Mouse (Mus musculus): ENCODE data around the gene Aph1a. TPM values are rescaled to one million over a fixed set of nuclear protein-coding genes. Genes with fewer than 3 reads are reported as not detected.
A peak's percentile ranks its signal among the peaks of the same experiment; 100 is the strongest.
"Not testable (repeated sequence)": the region's sequence is repeated elsewhere in the genome, so short reads cannot be mapped to it uniquely, and the experiment has no call there.

Gene Aph1a
- total RNA-seq, 2 experiments from 2014 or later: 156 to 163 TPM

DNA sequence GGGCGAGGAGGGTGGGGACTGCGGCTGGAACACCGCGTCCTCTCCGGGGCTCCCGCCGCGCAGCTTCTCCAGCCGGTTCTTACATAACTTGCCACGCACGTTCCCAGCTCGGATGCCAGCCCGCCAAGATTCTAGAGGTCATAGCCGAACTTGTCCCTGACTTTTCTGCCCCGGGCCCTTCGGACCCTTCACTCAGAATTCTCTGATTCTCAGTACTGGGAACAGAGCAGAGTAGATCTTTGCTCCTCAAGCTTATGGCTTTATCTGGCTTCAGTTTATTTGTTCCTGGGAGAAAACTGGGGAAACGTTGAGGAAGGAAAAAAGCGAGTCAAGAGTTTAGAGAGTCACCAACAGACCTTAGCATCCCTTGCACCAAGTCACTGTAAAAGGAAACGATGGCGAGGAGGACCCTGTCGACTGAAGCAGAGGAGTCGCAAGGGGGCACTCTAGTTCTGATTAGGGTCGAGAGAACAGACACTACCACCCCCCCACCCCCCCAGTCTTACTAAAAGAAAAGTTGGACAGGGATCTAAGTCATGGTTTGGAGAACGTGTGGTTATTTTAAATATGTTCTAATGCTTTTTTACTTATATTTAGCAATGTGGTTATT, 10.8 kb upstream of the Aph1a start:
- no peak for DNase-seq (ENCODE audit: low spot score in 2 of 2)

DNA sequence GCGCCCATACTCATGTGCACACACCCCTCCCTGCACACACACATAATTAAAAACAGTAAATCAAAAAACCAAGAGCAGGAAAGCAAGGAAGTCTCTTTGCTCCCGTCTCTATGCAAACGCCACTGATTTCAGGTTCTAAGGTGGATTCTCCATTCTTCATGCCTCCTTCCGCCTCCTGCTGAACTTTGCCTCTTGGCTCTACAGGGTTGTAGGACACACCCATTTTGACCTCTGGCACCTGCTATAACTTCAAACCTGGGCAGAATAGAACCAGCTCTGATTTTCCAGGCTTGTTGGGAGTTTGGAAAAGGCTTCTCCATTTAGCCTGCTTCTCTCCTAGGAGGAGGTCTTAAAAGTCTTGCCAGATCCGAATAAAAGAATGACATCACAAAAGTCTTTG, 9.4 kb upstream of the Aph1a start:
- no peak for DNase-seq (ENCODE audit: low spot score in 2 of 2)

DNA sequence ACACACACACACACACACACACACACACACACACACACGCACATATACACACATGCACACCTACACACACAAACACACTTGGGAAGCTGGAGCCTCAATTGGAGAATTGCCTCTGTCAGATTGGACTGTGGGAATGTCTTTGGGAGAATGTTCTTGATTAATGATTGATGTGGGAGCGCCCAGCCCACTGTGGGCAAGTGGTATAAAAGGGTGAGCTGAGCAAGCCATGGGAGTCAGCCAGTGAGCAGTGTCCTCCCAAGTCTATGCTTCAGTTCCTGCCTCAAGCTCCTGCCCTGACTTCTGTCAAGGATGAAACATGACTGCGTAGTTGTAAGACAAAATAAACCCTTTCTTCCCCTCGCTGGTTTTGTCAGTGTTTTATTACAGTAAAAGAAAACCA, 6.2 kb upstream of the Aph1a start:
- DNase-seq (ENCODE audit: low spot score in 2 of 2): no peak

DNA sequence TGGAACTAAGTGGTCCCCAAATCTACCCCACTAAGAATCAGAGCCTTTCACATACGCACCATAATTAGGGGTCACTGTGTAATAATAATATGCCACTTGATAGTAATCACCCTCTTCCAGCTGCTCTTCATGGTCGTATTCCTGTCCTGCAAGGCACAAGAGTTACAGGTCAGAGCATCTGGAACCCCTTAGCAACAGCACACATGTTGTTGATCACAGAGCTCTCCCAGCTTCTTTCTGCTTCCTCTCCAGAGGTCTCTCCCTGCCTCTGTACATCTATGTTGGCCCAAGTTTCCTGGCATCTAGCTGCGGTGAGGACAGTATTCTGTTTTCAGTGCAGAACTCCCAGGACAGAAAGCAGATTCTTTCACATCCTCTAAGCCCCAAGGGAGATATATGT, 4.1 kb upstream of the Aph1a start:
- DNase-seq (ENCODE audit: low spot score in 2 of 2): no peak

DNA sequence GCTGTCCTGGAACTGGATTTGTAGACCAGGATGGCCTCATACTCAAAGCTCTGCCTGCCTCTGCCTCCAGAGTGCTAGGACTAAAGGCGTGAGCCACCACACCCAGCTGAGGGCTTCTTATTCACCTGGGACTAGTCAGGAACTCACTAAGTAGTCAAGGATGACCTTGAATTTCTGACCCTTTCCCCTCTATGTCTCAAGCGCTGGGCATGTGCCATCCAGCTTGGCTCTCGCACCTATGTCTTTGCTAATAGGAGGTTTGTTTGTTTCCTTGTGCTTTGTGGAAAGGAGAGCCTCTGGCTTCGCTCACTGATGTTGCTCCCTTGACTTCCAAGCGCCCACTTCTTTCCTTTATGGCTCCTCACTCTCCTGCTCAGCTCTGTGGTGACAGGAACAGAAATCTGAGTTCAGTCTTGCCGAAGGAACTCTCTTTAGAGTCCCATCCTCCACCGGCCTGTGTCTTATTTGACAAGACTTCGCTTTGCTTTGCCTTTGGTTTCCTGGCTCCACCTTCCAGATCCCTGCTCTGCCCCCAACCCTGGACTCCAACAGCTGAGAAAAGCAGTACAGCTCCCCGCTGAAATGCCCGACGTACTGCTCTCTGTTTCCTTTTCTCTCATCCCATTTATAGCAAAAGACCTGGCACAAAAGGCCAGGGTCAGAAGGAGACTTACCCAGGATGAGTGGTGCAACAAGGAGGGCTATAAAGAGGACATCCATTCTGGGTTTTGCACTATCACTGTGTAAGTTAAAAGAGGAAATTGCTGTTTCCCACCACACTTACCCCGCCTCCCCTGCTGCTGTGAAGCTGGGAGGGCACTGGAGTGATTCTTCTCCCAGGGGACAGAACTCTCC, 2.3 kb upstream of the Aph1a start, which contains the start of gene BC028528:
BC028528 (minus strand) TSS at position 795 of the 855 bp plus-strand sequence.
- no peak for DNase-seq (ENCODE audit: low spot score in 2 of 2)

DNA sequence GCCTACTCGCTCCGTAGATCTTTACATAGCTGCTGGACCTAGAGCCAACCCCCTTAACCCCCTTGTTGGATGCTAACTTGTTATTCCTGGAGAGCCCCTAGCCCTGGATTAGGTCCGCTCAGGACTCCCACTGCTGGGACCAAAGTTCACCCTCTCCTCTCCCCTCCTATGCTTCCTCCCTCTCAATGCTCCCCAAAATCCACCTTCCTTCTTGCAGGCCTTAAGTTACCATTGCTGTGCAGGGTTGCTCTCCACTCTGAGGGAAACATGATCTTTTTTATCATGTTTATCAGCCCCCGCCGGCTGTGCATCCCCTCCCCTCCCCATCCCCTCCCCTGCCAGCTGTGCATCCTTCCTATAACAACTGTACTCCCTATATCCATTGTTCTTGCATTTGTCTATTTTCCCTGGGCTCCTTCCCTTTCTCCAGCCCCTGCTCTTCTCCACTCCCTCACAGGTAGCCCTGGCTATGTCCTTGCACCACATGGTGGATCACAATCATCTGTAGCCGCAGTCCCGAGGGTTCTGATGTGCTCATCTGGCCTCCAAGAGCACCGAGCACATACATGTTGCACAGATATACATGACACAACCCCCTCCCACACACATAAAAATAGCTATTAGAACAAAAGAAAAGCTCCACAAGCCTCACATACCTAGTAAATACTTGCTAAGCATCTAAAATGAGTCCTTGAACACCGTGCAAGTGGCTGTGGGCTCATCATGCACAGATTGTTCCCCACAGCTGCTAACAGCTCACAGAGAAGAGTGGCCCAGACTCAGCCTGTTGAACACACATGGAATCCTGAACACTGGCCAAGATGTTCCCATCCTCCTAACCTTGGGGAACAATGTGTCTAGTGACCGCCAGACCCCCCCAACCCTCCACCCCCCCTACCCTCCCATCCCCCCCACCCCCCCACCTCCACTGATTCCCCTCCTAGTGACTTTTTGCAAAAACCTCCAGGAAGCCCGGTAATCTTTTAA, 1.4 kb upstream of the Aph1a start:
- DNase-seq (ENCODE audit: low spot score in 2 of 2): no peak

DNA sequence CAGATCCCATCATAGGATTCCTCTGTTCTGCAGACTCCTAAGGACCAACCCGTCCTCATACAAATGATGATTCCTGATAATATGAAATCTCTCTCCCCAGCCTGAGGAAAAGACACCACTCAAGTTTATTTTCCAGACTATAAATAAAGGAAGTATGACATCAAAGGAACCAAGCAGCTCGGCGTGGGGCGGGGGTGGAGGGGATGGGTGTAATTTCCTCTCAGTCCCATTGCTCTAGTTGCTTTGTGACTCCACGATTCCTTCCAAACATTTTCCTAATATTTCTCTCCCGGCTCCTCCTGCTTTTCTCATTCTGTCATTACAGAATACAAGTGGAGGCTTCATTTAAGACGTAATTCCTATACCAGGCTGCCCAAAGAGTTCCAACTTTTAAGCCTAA, 643 bp upstream of the Aph1a start:
- DNase-seq (ENCODE audit: low spot score in 2 of 2): no peak

DNA sequence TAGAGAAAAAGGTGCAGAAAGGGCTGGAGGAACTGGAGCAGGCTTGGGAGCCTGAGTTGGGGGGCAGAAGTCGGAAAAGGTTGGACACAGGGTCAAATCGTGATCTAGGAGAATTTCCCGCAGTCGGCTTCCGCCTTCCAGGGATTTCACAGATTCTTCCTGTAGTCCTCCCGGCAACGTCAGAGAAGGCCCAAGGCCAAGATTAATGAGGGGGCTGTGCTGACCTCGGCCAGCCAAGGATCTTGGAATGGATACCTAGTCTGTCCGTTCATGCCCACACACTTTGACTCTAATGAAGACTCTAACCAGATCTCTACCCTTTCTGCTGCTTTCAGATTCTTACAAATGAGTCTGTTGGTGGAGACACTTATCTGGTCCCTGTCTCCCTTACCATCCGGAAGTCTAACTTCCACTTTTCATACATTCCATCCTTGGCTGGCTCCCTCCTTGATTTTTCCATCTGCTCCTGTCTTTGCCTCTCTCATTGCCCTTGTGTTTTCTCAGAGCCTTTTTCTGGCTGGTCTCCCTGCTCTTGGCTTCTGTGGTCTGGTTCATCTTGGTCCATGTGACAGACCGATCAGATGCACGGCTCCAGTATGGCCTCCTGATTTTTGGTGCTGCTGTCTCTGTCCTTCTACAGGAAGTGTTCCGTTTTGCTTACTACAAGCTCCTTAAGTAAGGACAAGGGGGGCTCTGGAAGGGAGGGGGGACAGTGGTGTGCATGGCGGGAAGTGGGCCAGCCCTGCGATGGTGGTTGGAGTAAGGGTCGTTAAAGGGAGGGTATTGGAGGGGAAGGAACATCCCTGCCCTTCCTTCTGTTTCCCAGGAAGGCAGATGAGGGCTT, 770 bp downstream of the Aph1a start:
- peak in 1 of 2 experiments; percentile 44 for DNase-seq (ENCODE audit: low spot score in 2 of 2)

DNA sequence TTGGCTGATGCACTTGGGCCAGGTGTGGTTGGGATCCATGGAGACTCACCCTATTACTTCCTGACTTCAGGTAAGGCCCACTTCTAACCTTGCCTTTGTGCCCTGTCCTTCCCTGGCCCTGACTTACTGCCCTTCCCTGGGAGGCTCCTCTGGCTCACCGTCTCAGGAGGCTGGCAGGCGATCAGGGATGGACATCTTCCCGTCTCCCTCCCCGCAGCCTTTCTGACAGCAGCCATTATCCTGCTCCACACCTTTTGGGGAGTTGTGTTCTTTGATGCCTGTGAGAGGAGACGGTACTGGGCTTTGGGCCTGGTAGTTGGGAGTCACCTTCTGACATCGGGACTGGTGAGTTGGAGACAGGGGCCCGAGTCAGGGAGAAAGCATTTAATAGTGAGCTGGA, 1.7 kb downstream of the Aph1a start:
- not testable (repeated sequence) for DNase-seq (ENCODE audit: low spot score in 2 of 2)

DNA sequence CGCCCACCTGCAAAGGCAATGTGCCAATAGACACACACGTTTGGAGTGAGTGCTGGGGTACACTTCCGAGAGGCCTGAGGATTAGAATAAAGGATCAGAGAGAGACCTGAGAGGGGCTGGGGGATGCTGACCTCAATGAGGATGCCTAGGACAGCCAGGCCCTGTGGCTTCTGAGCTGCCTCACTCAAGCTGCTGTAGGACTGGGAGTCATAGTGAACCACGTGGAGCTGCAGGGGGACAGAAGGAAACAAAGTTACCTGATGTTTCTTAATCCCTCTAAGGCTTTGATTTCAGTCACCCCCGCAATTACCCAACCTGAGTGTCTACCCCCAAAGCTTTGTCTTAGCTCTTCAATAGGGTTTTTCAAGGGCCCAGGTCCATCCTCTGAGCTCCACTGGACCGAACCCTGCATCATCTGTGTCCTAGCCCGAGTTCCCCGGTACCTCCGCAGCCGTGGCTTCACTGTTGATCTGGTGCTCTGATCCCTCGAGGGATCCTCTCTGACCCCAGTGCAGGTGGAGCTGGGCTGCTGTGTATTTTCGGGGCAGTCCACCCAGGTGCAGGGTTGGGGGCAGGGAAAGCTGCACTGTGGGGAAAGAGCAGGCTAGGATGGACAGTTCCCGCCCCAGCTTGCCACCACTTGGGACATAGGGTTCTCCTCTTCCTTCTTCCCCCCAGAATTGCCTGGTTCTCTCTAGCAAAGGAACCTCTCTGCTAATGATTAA, 6.2 kb downstream of the Aph1a start:
- DNase-seq (ENCODE audit: low spot score in 2 of 2): no peak

DNA sequence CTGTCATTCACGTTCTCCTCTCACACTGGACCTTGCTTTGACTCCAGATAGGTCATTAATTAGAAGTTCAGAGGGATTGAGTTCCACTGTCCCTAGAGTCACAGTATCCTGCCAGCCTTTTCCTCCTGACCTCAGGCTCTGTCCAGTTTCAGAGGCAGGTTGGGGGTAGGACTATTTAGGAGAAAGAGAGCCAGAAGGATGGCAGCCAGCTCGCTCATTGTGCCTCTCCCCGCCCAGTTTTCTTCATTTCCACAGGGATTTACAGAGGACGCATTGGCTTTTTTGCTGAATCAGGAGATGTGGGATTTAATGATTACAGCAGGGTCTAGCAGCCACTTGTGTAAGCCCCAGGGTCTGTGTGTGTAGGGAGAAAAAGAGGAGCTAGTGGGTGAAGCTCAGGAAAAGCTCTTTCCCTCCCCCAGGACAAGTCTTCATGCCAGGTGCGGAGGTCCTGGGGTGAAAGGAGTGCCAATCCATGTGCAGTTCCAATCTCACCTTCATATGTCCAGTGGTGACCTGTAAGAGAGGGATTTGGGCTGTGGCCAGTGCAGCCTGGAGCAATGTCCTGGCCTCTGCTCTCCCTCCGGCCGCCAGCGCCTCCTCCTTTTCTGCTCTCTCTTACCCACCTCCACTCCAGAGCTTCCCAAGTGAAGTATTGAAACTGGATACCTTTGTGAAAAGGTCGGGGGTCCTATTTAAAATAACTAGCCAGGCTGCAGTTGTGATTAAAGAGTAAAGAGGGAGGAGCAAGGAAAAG, 8.0 kb downstream of the Aph1a start:
- no peak for DNase-seq (ENCODE audit: low spot score in 2 of 2)

DNA sequence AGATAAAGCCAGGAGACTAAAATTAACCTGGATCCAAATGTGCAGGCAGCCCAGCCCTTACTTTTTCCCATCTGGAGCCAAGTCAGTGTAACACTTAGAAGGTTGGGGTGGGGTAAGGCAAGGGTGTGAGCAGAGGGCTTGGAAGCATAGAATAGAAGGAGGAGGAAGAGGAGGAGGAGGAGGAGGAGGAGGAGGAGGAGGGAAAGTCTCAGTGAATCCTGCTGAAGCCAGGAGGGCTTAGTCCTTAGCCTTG, 8.5 kb downstream of the Aph1a start:
- DNase-seq (ENCODE audit: low spot score in 2 of 2): no peak

DNA sequence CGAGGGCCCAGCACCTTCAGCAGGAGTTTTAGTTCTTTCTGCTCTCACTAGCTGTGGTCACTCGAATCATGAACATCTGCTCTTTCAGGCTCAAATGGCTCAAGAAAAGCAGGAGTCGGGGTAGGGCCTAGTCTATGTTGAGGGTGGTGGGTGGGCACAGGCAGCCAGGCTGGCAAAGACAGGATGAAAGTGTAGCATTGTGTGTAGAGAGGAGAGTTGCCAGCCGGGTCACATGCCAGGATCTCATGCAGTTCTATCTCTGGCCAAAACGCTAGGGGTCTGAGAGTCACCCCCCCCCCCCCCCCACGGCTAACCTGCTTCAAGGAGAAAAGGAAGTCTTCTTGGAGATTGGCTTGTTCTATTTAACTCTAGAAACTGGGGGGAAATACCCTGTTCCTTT, 8.9 kb downstream of the Aph1a start:
- no peak for DNase-seq (ENCODE audit: low spot score in 2 of 2)

DNA sequence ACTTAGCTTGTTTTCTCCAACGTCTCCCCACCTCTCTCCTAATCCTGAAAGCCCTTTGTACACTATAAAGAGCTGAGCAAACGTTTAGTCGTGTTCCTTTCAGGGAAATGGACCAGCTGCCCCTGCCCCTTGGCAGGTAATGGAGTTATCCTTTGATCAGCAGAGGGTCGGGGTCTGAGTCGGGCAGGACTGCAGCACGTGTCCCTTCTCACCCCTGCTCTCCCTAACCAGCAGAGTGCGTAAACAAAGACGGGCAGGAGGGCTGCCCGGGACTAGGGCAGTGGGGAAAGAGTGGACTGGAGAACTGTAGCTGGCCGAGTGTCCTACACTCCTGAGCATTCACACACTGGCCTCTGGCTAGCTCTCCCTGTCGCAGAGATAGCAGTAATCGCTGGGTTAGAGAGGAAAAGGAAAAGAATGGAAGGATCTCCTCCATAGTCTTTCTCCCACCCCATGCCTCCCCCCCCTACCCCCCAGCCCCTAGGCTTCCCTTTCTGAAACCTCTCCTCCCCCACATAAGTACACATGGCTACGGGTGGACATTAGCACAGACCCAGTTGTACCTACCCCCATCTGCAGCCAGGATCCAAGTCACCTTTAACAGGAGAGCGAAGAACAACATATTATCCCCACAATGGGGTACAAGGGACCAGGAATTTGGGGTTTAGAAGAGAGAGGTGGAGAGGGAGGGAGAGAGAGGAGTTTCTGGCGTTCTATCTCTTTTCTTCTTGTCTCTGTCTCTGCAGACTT, 10.2 kb downstream of the Aph1a start:
- DNase-seq (ENCODE audit: low spot score in 2 of 2): no peak

DNA sequence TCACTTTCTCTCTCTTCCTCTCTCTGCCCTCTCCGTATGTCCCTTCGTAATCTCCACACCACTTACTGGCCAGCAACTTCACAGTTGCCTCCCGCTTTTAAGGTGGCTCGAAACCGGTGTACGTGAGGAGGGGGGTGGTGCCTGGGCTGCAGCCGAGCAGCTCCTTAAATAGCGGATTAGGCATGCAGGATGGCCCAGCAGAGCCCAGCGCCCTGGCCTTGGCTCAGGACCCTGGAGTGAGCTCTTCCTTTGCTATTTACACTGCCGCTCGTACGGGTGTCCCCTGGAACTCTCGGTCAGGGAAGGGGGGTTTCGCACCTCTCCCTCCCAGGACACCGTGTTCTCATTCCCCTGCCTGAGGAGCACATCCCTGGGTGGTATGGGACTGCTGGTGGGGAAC, 10.8 kb downstream of the Aph1a start, which contains the start of gene Car14:
Car14 (minus strand) TSS at position 124 of the 400 bp plus-strand sequence.
- DNase-seq (ENCODE audit: low spot score in 2 of 2): no peak

DNA sequence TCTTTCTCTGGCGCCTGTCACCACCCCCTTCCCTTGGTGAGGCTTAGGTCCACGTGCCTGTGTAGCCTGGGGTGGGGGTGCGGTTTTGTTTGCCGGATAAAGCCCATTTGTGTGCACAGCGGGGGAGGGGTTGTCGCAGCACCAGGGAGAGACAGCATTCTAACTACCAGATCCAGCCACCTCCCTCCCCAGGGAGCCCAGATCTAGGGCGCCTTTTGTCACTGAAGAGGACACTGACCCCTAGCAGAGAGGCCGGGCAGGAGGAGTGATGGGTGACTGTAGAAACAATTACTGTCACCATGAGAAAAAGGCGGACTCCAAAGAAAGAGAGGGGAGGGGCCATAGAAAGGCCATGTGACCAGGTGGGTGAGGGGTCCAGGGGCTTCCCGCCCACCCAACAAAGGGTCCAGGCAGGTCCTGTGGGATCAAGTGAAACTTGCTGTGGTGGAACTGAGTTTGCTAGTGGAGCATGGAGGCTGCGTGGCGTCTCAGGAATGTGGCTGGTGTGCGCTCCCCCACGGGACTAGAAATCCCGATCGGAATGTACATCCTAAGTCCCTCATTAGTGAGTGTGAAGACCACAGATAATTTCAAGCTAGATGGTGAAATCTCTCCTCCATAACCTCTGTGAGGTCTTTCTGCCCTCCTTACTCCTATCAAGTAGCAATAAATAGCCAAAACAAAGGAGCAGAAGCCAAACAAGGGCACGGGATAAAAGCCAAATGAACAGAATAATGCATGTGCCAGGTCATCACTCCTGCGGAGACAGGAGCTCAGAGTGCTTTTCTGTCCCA, 11.6 kb downstream of the Aph1a start:
- DNase-seq (ENCODE audit: low spot score in 2 of 2): no peak

DNA sequence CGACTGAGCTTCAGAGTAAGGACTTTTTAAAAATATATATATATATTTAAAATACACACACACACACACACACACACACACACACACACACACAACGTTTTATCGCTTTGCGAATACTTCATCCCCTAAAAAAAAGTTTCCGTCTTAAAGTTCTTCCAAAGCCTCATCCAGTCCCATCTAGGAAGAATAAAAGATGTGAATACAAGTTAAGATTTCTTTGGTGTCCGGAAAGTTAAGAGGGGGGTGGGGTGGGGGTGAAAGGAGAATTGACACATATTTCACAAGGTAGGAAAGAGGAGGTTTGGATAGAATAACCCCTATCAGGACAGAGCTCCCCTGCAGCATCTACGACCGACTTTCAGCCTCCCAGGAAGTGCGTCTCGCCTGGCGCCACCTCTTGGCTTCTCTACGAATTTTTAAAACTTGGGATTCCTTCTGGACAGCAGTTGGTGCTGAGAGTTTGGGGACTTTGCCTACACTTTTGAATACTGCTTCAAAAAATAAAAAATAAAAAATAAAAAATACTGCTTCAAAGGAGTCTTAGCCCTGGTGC, 12.2 kb downstream of the Aph1a start:
- no peak for DNase-seq (ENCODE audit: low spot score in 2 of 2)

DNA sequence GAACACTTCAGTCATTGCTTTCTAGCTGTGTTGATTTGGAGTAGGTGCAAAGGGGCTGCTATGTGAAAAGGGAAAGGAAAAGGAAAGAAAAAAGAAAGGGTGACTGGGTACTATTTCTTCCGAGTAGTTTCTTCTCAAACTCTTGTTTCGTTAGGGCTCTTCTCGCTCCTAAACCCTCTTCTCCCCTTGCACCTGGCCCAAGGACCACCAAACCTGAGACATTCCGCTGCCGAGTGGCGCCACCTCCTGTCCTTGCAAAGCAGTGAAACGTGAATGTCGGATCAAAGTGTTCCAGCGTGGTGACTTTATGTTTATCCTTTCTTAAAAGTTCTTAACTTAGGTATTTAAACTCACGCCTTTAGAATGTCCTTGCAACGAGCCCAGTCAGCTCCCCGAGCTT, 13.1 kb downstream of the Aph1a start:
- DNase-seq (ENCODE audit: low spot score in 2 of 2): no peak
